Mouse (Mus musculus) liver, postnatal 0 days (tissue): Measurements from ENCODE around the gene Prkcb.

Experiments
- CTCF ChIP-seq: sonication (generic); IDR thresholded peaks from 2 replicates; pipeline ENCODE4 v1.5.1; 2016; ENCODE audit warnings: antibody characterized with exemption, low read depth
- EP300 ChIP-seq: IDR thresholded peaks from 2 replicates; pipeline ENCODE4 v1.6.1; 2016; ENCODE audit warnings: antibody characterized with exemption, low read depth, mild to moderate bottlenecking

GRCm38 (mm10) chr7:122492936-122493335 lies 204.4 kb downstream of the Prkcb start:
- no peak for TF ChIP-seq CTCF
- no peak for TF ChIP-seq EP300
